Mouse (Mus musculus): ENCODE measurements around the gene Ptchd3. TPM values are rescaled to one million over a fixed set of nuclear protein-coding genes. Genes with fewer than 3 reads are reported as not detected.

Gene Ptchd3
- not detected for polyA plus RNA-seq (2017; shearing (Covaris generic))

DNA sequence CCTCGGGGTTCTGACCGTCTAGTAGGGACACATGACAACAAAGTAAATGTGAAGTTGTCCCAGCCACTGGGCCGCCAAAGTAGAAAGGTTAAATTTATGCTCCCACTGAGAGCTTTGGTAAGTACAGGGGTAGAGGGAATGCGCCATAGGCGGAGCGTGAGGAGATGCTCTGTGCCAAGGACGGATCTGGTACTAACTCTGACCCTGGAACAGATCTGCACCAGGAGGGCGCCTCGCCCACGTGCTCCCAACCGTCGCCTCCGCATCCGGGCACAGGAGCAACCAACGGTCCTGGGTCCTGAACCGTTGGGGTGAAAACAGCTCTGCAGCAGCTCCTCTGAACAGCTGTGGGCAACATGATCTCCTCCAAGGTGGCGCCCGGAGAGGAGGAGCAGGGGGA lies at the start of gene Ptchd3:
Gene Ptchd3, plus strand, starts transcription at position 301 of the 400 bp plus-strand sequence.

Other genes starting within 250 kb of the Ptchd3 start
- gene B3gntl1, start 157.1 kb upstream of the Ptchd3 start, polyA plus RNA-seq (2017; shearing (Covaris generic)) = 16.4 TPM
- gene Metrnl, start 128.7 kb upstream of the Ptchd3 start, polyA plus RNA-seq (2017; shearing (Covaris generic)) = 0.78 TPM